Mouse (Mus musculus) intestine, postnatal 0 days (tissue): ENCODE measurements around the gene Saal1. TPM values are rescaled to one million over a fixed set of nuclear protein-coding genes. Genes with fewer than 3 reads are reported as not detected.

Experiments
- ATAC-seq: fragments of 200-750 bp; cut with Nextera tagmentation; 2 replicates; pipeline ENCODE4 v1.8.0; 2017; ENCODE audit warnings: mild to moderate bottlenecking, moderate TSS enrichment, moderate library complexity
- H3K27ac ChIP-seq: fragments of 300-500 bp; sonication (generic); 2 replicates; pipeline ENCODE4 v1.5.1; 2014; ENCODE audit warnings: mild to moderate bottlenecking, low read depth, low read length, moderate library complexity
- H3K27me3 ChIP-seq: fragments of 300-500 bp; sonication (generic); replicated peaks from 2 replicates; pipeline ENCODE4 v1.6.1; 2014; ENCODE audit warnings: low read length, mixed read lengths; ENCODE audit not compliant: control insufficient read depth, insufficient read depth
- H3K36me3 ChIP-seq: fragments of 300-500 bp; sonication (generic); 2 replicates; pipeline ENCODE4 v1.6.1; 2014; ENCODE audit warnings: mild to moderate bottlenecking, moderate library complexity; ENCODE audit not compliant: control insufficient read depth, insufficient read depth
- H3K4me1 ChIP-seq: fragments of 300-500 bp; sonication (generic); replicated peaks from 2 replicates; pipeline ENCODE4 v1.6.1; 2014; ENCODE audit warnings: antibody characterized with exemption, low read length, mixed read lengths; ENCODE audit not compliant: control insufficient read depth, insufficient read depth
- H3K4me2 ChIP-seq: fragments of 300-500 bp; sonication (generic); replicated peaks from 2 replicates; pipeline ENCODE4 v1.6.1; 2014; ENCODE audit warnings: low read depth, mild to moderate bottlenecking, moderate library complexity
- H3K4me3 ChIP-seq: fragments of 300-500 bp; sonication (generic); 2 replicates; pipeline ENCODE4 v1.5.1; 2014; ENCODE audit warnings: low read depth, low read length
- H3K9ac ChIP-seq: fragments of 300-500 bp; sonication (generic); 2 replicates; pipeline ENCODE4 v1.6.1; 2014; ENCODE audit warnings: mild to moderate bottlenecking, low read depth, low read length
- H3K9me3 ChIP-seq: fragments of 300-500 bp; sonication (generic); 2 replicates; pipeline ENCODE4 v1.6.1; 2016; ENCODE audit warnings: mixed run types; ENCODE audit not compliant: control insufficient read depth
- CTCF ChIP-seq: sonication (generic); IDR thresholded peaks from 2 replicates; pipeline ENCODE4 v1.5.1; 2016; ENCODE audit warnings: low read depth, mild to moderate bottlenecking, control low read depth, antibody characterized with exemption, moderate library complexity
- WGBS: fragments of 180-500 bp; shearing (Covaris S2); extraction: QIAGEN DNeasy Blood & Tissue Kit; methylation state at CpG from one replicate; pipeline ENCODE4 v1.1.7; 2014; 5-methylcytosine and 5-hydroxymethylcytosine counted together
- polyA plus RNA-seq: library from polyadenylated mRNA; unstranded; fragments of >200 nt; fragmentation: Nextera tagmentation; extraction: Ambion mirVana; gene quantifications from 2 replicates; pipeline ENCODE4 v1.2.1, GENCODE M21; 2015

Saal1 gene
- polyA plus RNA-seq, 1 experiment from 2014 or later: 8.4 TPM

GRCm38 (mm10) chr7:46678417-46678816 is 32.1 kb downstream of the Saal1 start:
- TF ChIP-seq CTCF: no peak
- no peak overlapping the region for H3K9ac ChIP-seq
- no peaks in the 10 kb centered on the region for H3K36me3 ChIP-seq
- H3K4me1 ChIP-seq: no peaks in the 10 kb centered on the region
- no peak overlapping the region for H3K4me3 ChIP-seq
- no peaks in the 10 kb centered on the region for H3K9me3 ChIP-seq
- 57% methylated on average over 3 of the region's 3 CpGs for WGBS
- H3K27ac ChIP-seq: no peak overlapping the region
- no peaks in the 10 kb centered on the region for H3K27me3 ChIP-seq
- ATAC-seq: no peak
- H3K4me2 ChIP-seq: no peak overlapping the region

GRCm38 (mm10) chr7:46676808-46677360 is 33.6 kb downstream of the Saal1 start:
- H3K4me3 ChIP-seq: no peak overlapping the region
- no peak for ATAC-seq
- H3K9ac ChIP-seq: no peak overlapping the region
- H3K4me1 ChIP-seq: no peaks in the 10 kb centered on the region
- no peaks in the 10 kb centered on the region for H3K36me3 ChIP-seq
- H3K9me3 ChIP-seq: no peaks in the 10 kb centered on the region
- TF ChIP-seq CTCF: no peak
- H3K4me2 ChIP-seq: no peak overlapping the region
- no peak overlapping the region for H3K27ac ChIP-seq
- H3K27me3 ChIP-seq: no peaks in the 10 kb centered on the region
- WGBS: 40% methylated on average over 5 of the region's 5 CpGs

GRCm38 (mm10) chr7:46675886-46676285 is 34.6 kb downstream of the Saal1 start:
- no peak overlapping the region for H3K4me2 ChIP-seq
- no peak overlapping the region for H3K27ac ChIP-seq
- no peak for ATAC-seq
- no peaks in the 10 kb centered on the region for H3K27me3 ChIP-seq
- H3K9me3 ChIP-seq: no peaks in the 10 kb centered on the region
- no peaks in the 10 kb centered on the region for H3K4me1 ChIP-seq
- WGBS: 76% methylated on average over 8 of the region's 8 CpGs
- H3K4me3 ChIP-seq: no peak overlapping the region
- H3K36me3 ChIP-seq: no peaks in the 10 kb centered on the region
- TF ChIP-seq CTCF: no peak
- no peak overlapping the region for H3K9ac ChIP-seq

- no peak overlapping the region for H3K4me2 ChIP-seq
- no peak overlapping the region for H3K9ac ChIP-seq
- WGBS: 93% methylated on average over 7 of the region's 7 CpGs
- TF ChIP-seq CTCF: no peak
- no peaks in the 10 kb centered on the region for H3K36me3 ChIP-seq
- H3K4me3 ChIP-seq: no peak overlapping the region
- no peak for ATAC-seq
- no peak overlapping the region for H3K27ac ChIP-seq
- H3K27me3 ChIP-seq: no peaks in the 10 kb centered on the region
- no peaks in the 10 kb centered on the region for H3K4me1 ChIP-seq
- no peaks in the 10 kb centered on the region for H3K9me3 ChIP-seq
Observed at GRCm38 (mm10) chr7:46675061-46675460, 35.4 kb downstream of the Saal1 start.

GRCm38 (mm10) chr7:46672160-46672672 is 38.3 kb downstream of the Saal1 start, which contains the start of gene Tph1:
Gene Tph1 (minus strand): TSS chr7:46672537.
- peaks cover 5% of the 10 kb centered on the region; the same call in 1 of the 2 replicates for H3K27me3 ChIP-seq
- H3K4me3 ChIP-seq: no peak within 1 kb of the TSS
- TF ChIP-seq CTCF: no peak
- no peaks in the 10 kb centered on the region for H3K36me3 ChIP-seq
- H3K4me1 ChIP-seq: no peaks in the 10 kb centered on the region
- 36% methylated on average over 10 of the region's 10 CpGs for WGBS
- no peak within 1 kb of the TSS for H3K9ac ChIP-seq
- no peak for ATAC-seq
- no peaks in the 10 kb centered on the region for H3K9me3 ChIP-seq
- no peak within 1 kb of the TSS for H3K4me2 ChIP-seq
- no peak within 1 kb of the TSS for H3K27ac ChIP-seq

GRCm38 (mm10) chr7:46667256-46667655 is 43.2 kb downstream of the Saal1 start:
- under 1% methylated on average over 21 of the region's 21 CpGs for WGBS
- no peak for ATAC-seq
- Histone ChIP-seq H3K36me3 (no peaks in the 10 kb centered on the region), H3K4me3 (0 out of 2 replicates have a peak overlapping the region, but pooled peaks have one; percentile 2), H3K9ac (no peak overlapping the region), H3K27ac (no peak overlapping the region), H3K4me2 (peak overlapping the region; percentile 38; the same call in 1 of the 2 replicates), H3K4me1 (no peaks in the 10 kb centered on the region), H3K9me3 (no peaks in the 10 kb centered on the region), H3K27me3 (peaks cover 12% of the 10 kb centered on the region)
- TF ChIP-seq CTCF: no peak
